Mouse (Mus musculus): ENCODE measurements around the gene Phlda1. TPM values are rescaled to one million over a fixed set of nuclear protein-coding genes. Genes with fewer than 3 reads are reported as not detected.

The Phlda1 gene
- total RNA-seq, 2 experiments from 2014 or later: 24.4 to 28.6 TPM

DNA sequence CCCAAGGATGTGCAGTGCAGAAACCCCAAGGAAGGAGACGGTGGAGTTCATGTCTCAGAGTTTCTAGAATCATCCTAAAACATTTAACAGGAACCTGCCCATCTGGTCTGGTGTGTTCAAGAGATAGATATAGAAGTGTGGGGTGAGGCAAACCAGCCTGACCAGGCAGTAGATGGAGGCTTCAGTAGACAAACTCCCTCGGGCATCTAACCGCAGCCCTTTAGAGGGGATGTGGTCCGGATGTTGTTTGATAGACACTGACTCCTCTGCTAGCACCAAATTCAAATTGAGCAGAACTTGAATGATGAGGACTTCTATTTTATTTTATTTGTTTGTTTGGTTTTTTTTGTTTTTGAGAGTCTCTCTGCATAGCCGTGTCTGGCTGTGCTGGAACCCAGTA lies 48.6 kb downstream of the Phlda1 start:
- intact Hi-C loops (cut with DNase I): no loop called here
- DNase-seq (ENCODE audit: extremely low spot score in 1 of 2, low spot score in 2 of 2): no peak

DNA sequence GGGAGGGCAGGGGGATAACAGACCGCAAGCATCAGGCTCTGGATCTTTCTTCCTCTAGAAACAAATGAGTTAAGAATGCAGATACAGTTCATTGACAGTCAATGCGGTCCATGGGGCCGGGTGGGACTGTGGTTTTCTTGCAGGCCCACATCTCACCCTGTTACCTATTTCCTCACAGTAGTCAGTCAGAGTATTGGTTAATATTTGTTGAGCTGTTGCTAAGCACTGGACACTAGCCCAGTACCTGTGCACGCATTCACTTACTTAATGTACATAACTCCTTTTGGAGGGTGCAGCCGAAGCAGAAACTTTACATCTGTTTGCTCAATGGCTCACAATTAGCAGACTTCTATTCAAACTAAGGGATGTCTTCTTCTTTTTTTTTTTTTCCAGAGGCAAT lies 52.1 kb downstream of the Phlda1 start:
- intact Hi-C loops (cut with DNase I): no loop called here
- DNase-seq (ENCODE audit: extremely low spot score in 1 of 2, low spot score in 2 of 2): no peak

Other genes with a start within 250 kb of the Phlda1 start
- gene Bbs10, start 207.6 kb upstream of the Phlda1 start, total RNA-seq (2021): 1 to 10 TPM; 3.7 to 4.2 TPM
- gene Nap1l1, start 33.1 kb upstream of the Phlda1 start, total RNA-seq (2021): 100 to 1,000 TPM; 237 to 241 TPM